Mouse (Mus musculus) midbrain, postnatal 0 days (tissue): ENCODE data around the gene Hoxd9. TPM values are rescaled to one million over a fixed set of nuclear protein-coding genes. Genes with fewer than 3 reads are reported as not detected.
A peak's percentile ranks its signal among the peaks of the same experiment; 100 is the strongest.

Experiments
- ATAC-seq: fragments of 200-750 bp; cut with Nextera tagmentation; 2 replicates; pipeline ENCODE4 v1.8.0; 2017; ENCODE audit warnings: moderate number of reproducible peaks, mild to moderate bottlenecking, moderate TSS enrichment, moderate library complexity; ENCODE audit not compliant: low FRiP score
- DNase-seq: peaks from one replicate; pipeline ENCODE4 v3.0.0-alpha.2; 2015; ENCODE audit warnings: low spot score
- H3K27ac ChIP-seq: fragments of 300-500 bp; sonication (generic); 2 replicates; pipeline ENCODE4 v1.5.1; 2014; ENCODE audit warnings: low read depth, mild to moderate bottlenecking, low read length, mixed read lengths
- H3K27me3 ChIP-seq: fragments of 300-500 bp; sonication (generic); 2 replicates; pipeline ENCODE4 v1.6.1; 2014; ENCODE audit warnings: low read length, control low read depth, mixed read lengths; ENCODE audit not compliant: insufficient read depth
- H3K36me3 ChIP-seq: fragments of 300-500 bp; sonication (generic); 2 replicates; pipeline ENCODE4 v1.6.1; 2014; ENCODE audit warnings: low read length, control low read depth, mixed read lengths; ENCODE audit not compliant: insufficient read depth
- H3K4me1 ChIP-seq: fragments of 300-500 bp; sonication (generic); 2 replicates; pipeline ENCODE4 v1.6.1; 2014; ENCODE audit warnings: mild to moderate bottlenecking, control low read depth, antibody characterized with exemption, low read length, mixed read lengths; ENCODE audit not compliant: insufficient read depth
- H3K4me2 ChIP-seq: fragments of 300-500 bp; sonication (generic); 2 replicates; pipeline ENCODE4 v1.6.1; 2014; ENCODE audit warnings: low read depth, mild to moderate bottlenecking, low read length, mixed read lengths; ENCODE audit not compliant: poor library complexity, severe bottlenecking
- H3K4me3 ChIP-seq: fragments of 300-500 bp; sonication (generic); 2 replicates; pipeline ENCODE4 v1.5.1; 2014; ENCODE audit warnings: low read depth, mild to moderate bottlenecking, low read length, moderate library complexity
- H3K9ac ChIP-seq: fragments of 300-500 bp; sonication (generic); replicated peaks from 2 replicates; pipeline ENCODE4 v1.6.1; 2014; ENCODE audit warnings: mild to moderate bottlenecking, low read length, moderate library complexity, mixed read lengths; ENCODE audit not compliant: poor library complexity, severe bottlenecking
- H3K9me3 ChIP-seq: fragments of 300-500 bp; sonication (generic); 2 replicates; pipeline ENCODE4 v1.6.1; 2016; ENCODE audit warnings: low read length, control low read depth
- CTCF ChIP-seq: IDR thresholded peaks from 2 replicates; pipeline ENCODE4 v1.5.1; 2016; ENCODE audit warnings: antibody characterized with exemption, mild to moderate bottlenecking
- WGBS: fragments of 180-500 bp; shearing (Covaris S2); extraction: QIAGEN DNeasy Blood & Tissue Kit; methylation state at CpG from one replicate; pipeline ENCODE4 v1.1.7; 2014; 5-methylcytosine and 5-hydroxymethylcytosine counted together
- polyA plus RNA-seq: library from polyadenylated mRNA; unstranded; fragments of >200 nt; fragmentation: Nextera tagmentation; extraction: Ambion mirVana; gene quantifications from 2 replicates; pipeline ENCODE4 v1.2.1, GENCODE M21; 2015
- total RNA-seq: library from RNA; depleted of rRNA; stranded (reverse); fragments of >200 nt; gene quantifications from 2 replicates; pipeline ENCODE4 v1.2.3, GENCODE M21; 2014

The Hoxd9 gene
- total and polyA plus RNA-seq, 2 experiments from 2014 or later = not detected

GRCm38 (mm10) chr2:74670632-74671188 lies 26.8 kb upstream of the Hoxd9 start:
- H3K9me3 ChIP-seq = no peaks in the 10 kb centered on the region
- ATAC-seq (no peak), DNase-seq (no peak)
- peaks cover 88% of the 10 kb centered on the region for H3K27me3 ChIP-seq
- 5% methylated on average over 3 of the region's 3 CpGs for WGBS
- H3K9ac ChIP-seq = no peak overlapping the region
- H3K27ac ChIP-seq = no peak overlapping the region
- no peak overlapping the region for H3K4me2 ChIP-seq
- no peaks in the 10 kb centered on the region for H3K36me3 ChIP-seq
- no peak overlapping the region for H3K4me3 ChIP-seq
- TF ChIP-seq CTCF = no peak
- H3K4me1 ChIP-seq = peaks cover 3% of the 10 kb centered on the region; the same call in 1 of the 2 replicates

DNA sequence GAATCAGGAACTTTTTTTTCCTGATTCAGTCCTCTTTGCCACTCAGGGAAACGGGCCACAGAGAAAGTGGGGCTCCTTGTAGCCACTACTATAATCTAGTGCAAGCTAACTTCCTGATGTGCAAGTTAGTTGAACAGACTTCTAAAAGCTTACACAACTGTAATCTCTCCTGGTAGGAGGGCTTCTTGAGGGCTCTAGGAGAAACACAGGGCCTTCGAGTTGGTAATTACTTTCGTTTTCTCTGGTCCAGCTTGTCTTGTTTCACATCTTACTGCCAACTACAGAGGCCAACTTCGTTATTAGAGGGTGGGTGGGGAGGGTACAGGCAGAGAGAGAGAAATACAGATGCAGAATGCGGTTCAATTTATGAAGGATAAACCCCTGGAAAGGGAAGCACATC lies 25.7 kb upstream of the Hoxd9 start:
- H3K4me3 ChIP-seq = no peak overlapping the region
- H3K4me2 ChIP-seq = no peak overlapping the region
- 11% methylated on average over 5 of the region's 5 CpGs for WGBS
- H3K9me3 ChIP-seq = no peaks in the 10 kb centered on the region
- no peaks in the 10 kb centered on the region for H3K36me3 ChIP-seq
- ATAC-seq (no peak), DNase-seq (no peak)
- peaks cover 3% of the 10 kb centered on the region; the same call in 1 of the 2 replicates for H3K4me1 ChIP-seq
- no peak overlapping the region for H3K27ac ChIP-seq
- peaks cover 90% of the 10 kb centered on the region for H3K27me3 ChIP-seq
- TF ChIP-seq CTCF = no peak
- no peak overlapping the region for H3K9ac ChIP-seq

DNA sequence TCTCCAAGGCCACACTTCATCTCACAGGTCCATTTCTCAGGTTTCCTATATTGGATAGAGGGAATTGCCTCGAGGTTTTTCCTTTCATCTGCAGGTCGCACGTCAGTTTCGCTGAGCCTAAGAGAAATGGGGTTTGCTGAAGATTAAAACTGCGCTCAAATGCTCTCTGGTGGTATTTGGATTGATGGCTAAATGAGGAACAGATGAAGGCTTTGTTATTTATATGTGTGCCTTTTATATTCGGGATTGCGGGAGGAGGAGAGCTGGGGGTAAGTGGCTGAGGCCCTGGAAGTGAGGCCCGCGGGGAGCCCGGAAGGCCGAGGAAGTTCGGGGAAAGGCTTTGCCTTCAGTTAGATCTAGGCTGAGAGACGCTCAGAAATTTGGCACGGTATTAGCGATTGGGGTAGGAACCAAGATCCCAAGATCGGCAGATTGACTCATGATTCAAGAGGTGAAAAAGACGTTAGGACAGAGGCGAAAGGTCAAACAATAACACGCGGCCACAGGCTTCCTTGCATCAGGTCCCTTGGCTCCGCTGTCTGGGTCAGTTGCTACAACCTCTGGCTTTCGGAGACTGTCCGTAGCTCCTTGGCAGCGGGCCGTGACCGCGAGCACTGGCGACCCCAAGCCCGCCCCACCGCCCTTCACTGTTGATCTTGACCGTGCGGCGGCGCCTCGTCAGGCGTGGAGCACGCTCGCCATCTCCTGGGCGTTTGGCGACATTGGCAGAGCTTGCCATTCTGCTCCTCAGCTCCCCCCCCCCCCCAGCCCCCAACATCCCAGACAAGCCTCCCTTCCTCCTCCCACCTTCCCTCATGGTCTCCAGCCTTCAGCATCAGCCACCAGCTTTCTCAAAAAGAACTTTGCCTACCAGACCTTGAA lies 24.8 kb upstream of the Hoxd9 start:
- ATAC-seq (peak; percentile 34; the same call in 1 of the 2 replicates), DNase-seq (peak; percentile 70)
- H3K27me3 ChIP-seq = peaks cover 90% of the 10 kb centered on the region
- peak overlapping the region; percentile 15; the same call in 1 of the 2 replicates for H3K4me3 ChIP-seq
- peak overlapping the region; percentile 40 for H3K4me2 ChIP-seq
- peaks cover 3% of the 10 kb centered on the region; the same call in 1 of the 2 replicates for H3K4me1 ChIP-seq
- no peak overlapping the region for H3K27ac ChIP-seq
- TF ChIP-seq CTCF = peak; percentile 77
- H3K36me3 ChIP-seq = no peaks in the 10 kb centered on the region
- H3K9me3 ChIP-seq = no peaks in the 10 kb centered on the region
- H3K9ac ChIP-seq = no peak overlapping the region
- under 1% methylated on average over 40 of the region's 40 CpGs for WGBS

GRCm38 (mm10) chr2:74673835-74674425 lies 23.6 kb upstream of the Hoxd9 start:
- no peak overlapping the region for H3K4me3 ChIP-seq
- no peak overlapping the region for H3K27ac ChIP-seq
- under 1% methylated on average over 24 of the region's 24 CpGs for WGBS
- peaks cover 90% of the 10 kb centered on the region for H3K27me3 ChIP-seq
- no peak overlapping the region for H3K4me2 ChIP-seq
- DNase-seq (no peak), ATAC-seq (no peak)
- H3K4me1 ChIP-seq = no peaks in the 10 kb centered on the region
- no peaks in the 10 kb centered on the region for H3K36me3 ChIP-seq
- TF ChIP-seq CTCF = no peak
- H3K9ac ChIP-seq = no peak overlapping the region
- H3K9me3 ChIP-seq = no peaks in the 10 kb centered on the region

- no peak within 1 kb of the TSS for H3K4me3 ChIP-seq
- DNase-seq (no peak), ATAC-seq (peak; percentile 10; the same call in 1 of the 2 replicates)
- no peak within 1 kb of the TSS for H3K9ac ChIP-seq
- no peaks in the 10 kb centered on the region for H3K4me1 ChIP-seq
- H3K36me3 ChIP-seq = no peaks in the 10 kb centered on the region
- WGBS = 3% methylated on average over 47 of the region's 47 CpGs
- H3K27ac ChIP-seq = no peak within 1 kb of the TSS
- H3K9me3 ChIP-seq = no peaks in the 10 kb centered on the region
- no peak within 1 kb of the TSS for H3K4me2 ChIP-seq
- no peak for TF ChIP-seq CTCF
- peaks cover 90% of the 10 kb centered on the region for H3K27me3 ChIP-seq
Measured at GRCm38 (mm10) chr2:74674881-74675665, 22.5 kb upstream of the Hoxd9 start, which contains the start of gene Hoxd12. Gene Hoxd12 (plus strand): TSS chr2:74675013.
